Comparison of ENCODE assay signal across 11 mouse cellular contexts in the genomic region with DNA sequence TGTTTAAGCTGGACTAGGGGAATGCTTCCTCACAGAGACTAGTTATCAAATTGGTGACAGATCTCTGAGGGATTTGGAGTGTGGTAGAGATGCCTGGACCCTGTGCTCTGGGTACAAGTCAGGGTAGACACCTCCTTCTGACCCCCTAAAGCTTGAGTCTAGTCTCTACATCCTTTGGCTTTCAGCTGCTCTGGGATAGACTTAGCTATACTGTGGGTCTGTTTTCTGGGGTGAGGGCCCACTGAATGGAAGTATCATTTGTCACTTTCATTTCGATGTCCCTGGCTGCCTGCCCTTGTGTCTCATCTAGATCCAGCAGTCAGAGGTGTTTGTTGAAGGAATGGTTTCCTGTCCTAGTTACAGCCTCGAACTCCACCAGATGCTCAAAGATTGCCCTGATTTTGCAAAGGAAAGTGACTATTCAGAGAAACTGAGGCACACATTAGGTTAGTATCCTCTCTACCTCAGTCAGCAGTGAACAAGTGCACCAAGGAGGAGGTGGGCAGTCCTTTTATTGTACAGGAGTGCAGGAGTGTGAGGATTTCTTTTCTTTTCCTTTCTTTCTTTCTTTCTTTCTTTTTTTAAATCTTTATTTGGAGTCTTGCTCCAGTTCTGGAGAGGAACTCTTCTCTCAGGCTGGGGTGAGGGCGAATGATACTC. TPM values are rescaled to one million over a fixed set of nuclear protein-coding genes. Genes with fewer than 3 reads are reported as not detected.
A peak's percentile ranks its signal among the peaks of the same experiment; 100 is the strongest.
DNase-seq lines count a peak whose midpoint lies in the region; ATAC-seq and TF ChIP-seq lines count a peak whose summit lies in the region.
"Had no signal": no experiment of that assay in that cellular context is flagged by ENCODE, and none has a peak within 500 bp of the region (broad histone marks: within the 10 kb centered on the region; RNA-seq: fewer than 3 reads in every experiment).

No protein-coding gene starts in this region.

- H3K9ac ChIP-seq in heart, embryonic 15.5 days, result no peak overlapping the region
- H3K9ac ChIP-seq in CH12.LX (ENCODE audit: insufficient read depth, low read depth), result no peak overlapping the region
- H3K9ac ChIP-seq in forebrain, embryonic 14.5 days (ENCODE audit: low read length), result no peak overlapping the region; the same call in 1 of the 2 replicates
- H3K9ac ChIP-seq: limb, embryonic 15.5 days had no signal

- TF ChIP-seq RAD21 in CH12.LX (IDR thresholded peaks at IDR 0.05; ENCODE audit: low read depth, low read length), result no peak

- H3K36me3 ChIP-seq in heart, embryonic 15.5 days, result no peaks in the 10 kb centered on the region
- H3K36me3 ChIP-seq in CH12.LX (replicated peaks in 1 of 2; ENCODE audit: control insufficient read depth in 1 of 2, insufficient read depth in 1 of 2, low read length in 1 of 2), result no peaks in the 10 kb centered on the region
- no peaks in the 10 kb centered on the region for H3K36me3 ChIP-seq in forebrain, embryonic 14.5 days (ENCODE audit: control insufficient read depth, insufficient read depth, low read length)
- H3K36me3 ChIP-seq: limb, embryonic 15.5 days had no signal

- H3K4me2 ChIP-seq in heart, embryonic 15.5 days, result peak overlapping the region; percentile 48
- peak overlapping the region; percentile 0 for H3K4me2 ChIP-seq in CH12.LX (ENCODE audit: insufficient read depth, low read depth, poor library complexity, severe bottlenecking)
- peak overlapping the region; percentile 57 for H3K4me2 ChIP-seq in forebrain, embryonic 14.5 days (ENCODE audit: low read length)

- intact Hi-C loops in gastrocnemius, adult 2 months (cut with DNase I), result no loop called here

- H3K79me2 ChIP-seq in CH12.LX (replicated peaks; ENCODE audit: control insufficient read depth, extremely low read depth, insufficient read depth, poor library complexity, severe bottlenecking), result no peaks in the 10 kb centered on the region

- DNase-seq in heart, postnatal 4 days, result no peak
- no peak for DNase-seq in CH12.LX (ENCODE audit: extremely low read depth)
- DNase-seq in forebrain, embryonic 14.5 days (ENCODE audit: low spot score), result no peak
- DNase-seq in lung, postnatal 4 days, result peak; percentile 9 to 24
- no peak for DNase-seq in gastrocnemius, adult 2 months
- DNase-seq in cerebellum, postnatal 25 days, result no peak
- no peak for DNase-seq in urinary bladder, postnatal 25 days (ENCODE audit: low spot score)
- DNase-seq: thymus, postnatal 25 days had no signal

- no peaks in the 10 kb centered on the region for H3K27me3 ChIP-seq in heart, embryonic 15.5 days
- no peaks in the 10 kb centered on the region for H3K27me3 ChIP-seq in CH12.LX (replicated peaks)
- H3K27me3 ChIP-seq in forebrain, embryonic 14.5 days (replicated peaks; ENCODE audit: control insufficient read depth, insufficient read depth, low read length), result no peaks in the 10 kb centered on the region
- H3K27me3 ChIP-seq: limb, embryonic 15.5 days had no signal

- no peak for ATAC-seq in heart, embryonic 15.5 days (replicated peaks; ENCODE audit: insufficient number of reproducible peaks, insufficient read depth, low FRiP score, low read depth)
- ATAC-seq in forebrain, embryonic 14.5 days, result 0 out of 2 replicates have a peak, but pooled peaks have one; percentile 14

- no peak for TF ChIP-seq CTCF in CH12.LX (conservative IDR thresholded peaks at IDR 0.05 in 1 of 2, IDR thresholded peaks at IDR 0.05 in 1 of 2; ENCODE audit: low read depth in 2 of 2, low read length in 2 of 2)
- TF ChIP-seq CTCF in gastrocnemius, adult 2 months (IDR thresholded peaks at IDR 0.05), result no peak

- TF ChIP-seq POLR2A in CH12.LX (IDR thresholded peaks at IDR 0.05; ENCODE audit: low read depth, low read length), result no peak

- dilution Hi-C loops in CH12.LX (cut with MboI; ENCODE audit: extremely low pct_ligation_motif_present, extremely low pct_unique_long_range_greater_than_20kb, low sequenced_read_pairs), result no loop called here

- H3K4me3 ChIP-seq in heart, embryonic 15.5 days, result no peak overlapping the region; the same call in 1 of the 2 replicates
- no peak overlapping the region for H3K4me3 ChIP-seq in CH12.LX (replicated peaks in 1 of 3; ENCODE audit: low read depth in 2 of 3, low read length in 2 of 3, poor library complexity in 1 of 3)
- peak overlapping the region; percentile 45; the same call in 1 of the 2 replicates for H3K4me3 ChIP-seq in forebrain, embryonic 14.5 days (ENCODE audit: low read depth, low read length)
- no peak overlapping the region for H3K4me3 ChIP-seq in gastrocnemius, adult 2 months
- H3K4me3 ChIP-seq: limb, embryonic 15.5 days had no signal

- H3K4me1 ChIP-seq in heart, embryonic 15.5 days (replicated peaks), result 0 out of 2 replicates have a peak, but pooled peaks cover 2% of the 10 kb centered on the region
- H3K4me1 ChIP-seq in CH12.LX (ENCODE audit: control insufficient read depth in 1 of 2, insufficient read depth in 2 of 2), result 0 out of 4 replicates have a peak, but pooled peaks cover 0 to 3% of the 10 kb centered on the region in 2 experiments
- H3K4me1 ChIP-seq in forebrain, embryonic 14.5 days (ENCODE audit: control insufficient read depth, insufficient read depth, low read length), result no peaks in the 10 kb centered on the region; the same call in 1 of the 2 replicates

- 22% methylated on average over 3 of the region's 3 CpGs for WGBS in heart, embryonic 15.5 days
- WGBS in forebrain, embryonic 14.5 days, result 40% methylated on average over 3 of the region's 3 CpGs

- no peak for TF ChIP-seq EP300 in CH12.LX (IDR thresholded peaks at IDR 0.05; ENCODE audit: low read length)

- H3K27ac ChIP-seq in heart, embryonic 15.5 days, result no peak overlapping the region
- H3K27ac ChIP-seq in CH12.LX (ENCODE audit: insufficient read depth, low read depth), result no peak overlapping the region
- H3K27ac ChIP-seq in forebrain, embryonic 14.5 days (ENCODE audit: low read depth, low read length), result no peak overlapping the region
- H3K27ac ChIP-seq in gastrocnemius, adult 2 months, result no peak overlapping the region
- H3K27ac ChIP-seq: limb, embryonic 15.5 days had no signal

- no peaks in the 10 kb centered on the region for H3K9me3 ChIP-seq in heart, embryonic 15.5 days (replicated peaks)
- H3K9me3 ChIP-seq in CH12.LX (replicated peaks; ENCODE audit: low read length), result no peaks in the 10 kb centered on the region
- no peaks in the 10 kb centered on the region for H3K9me3 ChIP-seq in forebrain, embryonic 14.5 days (replicated peaks; ENCODE audit: control insufficient read depth, low read length)
- H3K9me3 ChIP-seq: limb, embryonic 15.5 days had no signal

- in situ Hi-C loops in CH12.LX (cut with MboI; ENCODE audit: low pct_ligation_motif_present, low pct_unique_long_range_greater_than_20kb, low sequenced_read_pairs), result no loop called here

TF ChIP-seq in CH12.LX, 34 proteins besides CTCF, POLR2A, EP300 and RAD21:
- no peak for TF ChIP-seq IRF4 (IDR thresholded peaks at IDR 0.05; ENCODE audit: low read depth, low read length)
- no peak for TF ChIP-seq USF1 (IDR thresholded peaks at IDR 0.05; ENCODE audit: low read depth, low read length)
- no peak for TF ChIP-seq TBP (conservative IDR thresholded peaks at IDR 0.05; ENCODE audit: low read depth, low read length)
- TF ChIP-seq CHD2 (IDR thresholded peaks at IDR 0.05; ENCODE audit: low read length), result no peak
- TF ChIP-seq E2F4 (IDR thresholded peaks at IDR 0.05; ENCODE audit: insufficient replicate concordance, low read depth, low read length), result no peak
- no peak for TF ChIP-seq SIN3A (IDR thresholded peaks at IDR 0.05; ENCODE audit: low read length)
- no peak for TF ChIP-seq ZC3H11A (IDR thresholded peaks at IDR 0.05; ENCODE audit: low read depth, low read length)
- TF ChIP-seq JUND (conservative IDR thresholded peaks at IDR 0.05; ENCODE audit: low read depth, low read length), result no peak
- no peak for TF ChIP-seq JUN (IDR thresholded peaks at IDR 0.05; ENCODE audit: insufficient read depth, low read depth, low read length)
- no peak for TF ChIP-seq SMC3 (IDR thresholded peaks at IDR 0.05; ENCODE audit: low read depth, low read length)
- TF ChIP-seq TCF12 (IDR thresholded peaks at IDR 0.05; ENCODE audit: low read depth, low read length), result no peak
- TF ChIP-seq MXI1 (IDR thresholded peaks at IDR 0.05; ENCODE audit: low read depth, low read length), result no peak
- TF ChIP-seq GABPA (IDR thresholded peaks at IDR 0.05; ENCODE audit: insufficient replicate concordance, low read depth, low read length), result no peak
- no peak for TF ChIP-seq ZKSCAN1 (IDR thresholded peaks at IDR 0.05; ENCODE audit: borderline replicate concordance, low read depth, low read length)

RNA-seq across cellular contexts. Expression of gene Nrxn3, which starts 0.5 kb away (rescaled TPM):
- polyA plus RNA-seq in heart, embryonic 15.5 days (2015; fragmentation: Nextera tagmentation; extraction: Ambion mirVana), result 1.1 and 1.5 TPM in 2 replicates
- 1 to 10 TPM; 1.3 to 1.5 TPM for total RNA-seq in heart, postnatal 4 days (2021)
- total RNA-seq in CH12.LX (2012; rRNA removed), result 0.17 TPM in 1 of 2 replicates, not detected in the other
- total RNA-seq in CH12.LX (2014; rRNA removed), result 0.09 TPM in 2 replicates
- 0.04 and 0.08 TPM in 2 replicates for polyA plus RNA-seq in CH12.LX (2012; ENCODE audit: insufficient read length, low read depth)
- 39.6 and 67.6 TPM in 2 replicates for polyA plus RNA-seq in forebrain, embryonic 14.5 days (2014; fragmentation: Nextera tagmentation; extraction: Ambion mirVana)
- under 1 TPM in 1 of 2 experiments, not detected in 1; 0.05 TPM for total RNA-seq in gastrocnemius, adult 2 months (2021)
- total RNA-seq: monocyte, adult 5-6 weeks had no signal

Comparison
In these comparisons a context has a peak if more than half of its experiments do, and no peak if none do; other contexts are left out.
1. H3K4me2 ChIP-seq: peak in every context shown above with its lines; median percentile 57 in forebrain, embryonic 14.5 days; 48 in heart, embryonic 15.5 days; 0 in CH12.LX.
2. DNase-seq: peak in lung, postnatal 4 days (2 of 2); none in heart, postnatal 4 days (single experiment), CH12.LX (single experiment), forebrain, embryonic 14.5 days (single experiment), gastrocnemius, adult 2 months (single experiment), cerebellum, postnatal 25 days (0 of 2) and urinary bladder, postnatal 25 days (single experiment).